Mouse (Mus musculus) embryonic facial prominence, embryonic 10.5 days (tissue): ENCODE measurements around the gene Cdk19. TPM values are rescaled to one million over a fixed set of nuclear protein-coding genes. Genes with fewer than 3 reads are reported as not detected.
"Not testable (repeated sequence)": the region's sequence is repeated elsewhere in the genome, so short reads cannot be mapped to it uniquely, and the experiment has no call there.

Experiments used
- DNase-seq: peaks from one replicate; pipeline ENCODE4 v3.0.0-alpha.2; 2017; ENCODE audit warnings: low spot score
- H3K27ac ChIP-seq: fragments of 300-500 bp; sonication (generic); replicated peaks from 2 replicates; pipeline ENCODE4 v1.5.1; 2016; ENCODE audit warnings: mild to moderate bottlenecking
- H3K27me3 ChIP-seq: fragments of 300-500 bp; sonication (generic); replicated peaks from 2 replicates; pipeline ENCODE4 v1.6.1; 2016; ENCODE audit warnings: low read depth, mild to moderate bottlenecking; ENCODE audit not compliant: poor library complexity, severe bottlenecking
- H3K36me3 ChIP-seq: fragments of 300-500 bp; sonication (generic); replicated peaks from 2 replicates; pipeline ENCODE4 v1.6.1; 2016; ENCODE audit warnings: mild to moderate bottlenecking, moderate library complexity
- H3K4me1 ChIP-seq: fragments of 300-500 bp; sonication (generic); 2 replicates; pipeline ENCODE4 v1.6.1; 2016
- H3K4me3 ChIP-seq: fragments of 300-500 bp; sonication (generic); 2 replicates; pipeline ENCODE4 v1.5.1; 2016; ENCODE audit warnings: mild to moderate bottlenecking, moderate library complexity
- H3K9me3 ChIP-seq: fragments of 300-500 bp; sonication (generic); 2 replicates; pipeline ENCODE4 v1.6.1; 2016; ENCODE audit warnings: mild to moderate bottlenecking
- WGBS: fragments of 180-500 bp; shearing (Covaris S2); methylation state at CpG from one replicate; pipeline ENCODE4 v1.1.7; 2016; 5-methylcytosine and 5-hydroxymethylcytosine counted together
- polyA plus RNA-seq: library from polyadenylated mRNA; unstranded; fragments of >200 nt; fragmentation: Nextera tagmentation; extraction: Ambion mirVana; gene quantifications from 2 replicates; pipeline ENCODE4 v1.2.1, GENCODE M21; 2016

Gene Cdk19
- polyA plus RNA-seq, 1 experiment from 2014 or later, result 7.8 TPM

GRCm38 (mm10) chr10:40416944-40417343 lies 77.6 kb downstream of the Cdk19 start:
- H3K4me1 ChIP-seq, result peaks cover 5% of the 10 kb centered on the region; the same call in 1 of the 2 replicates
- WGBS, result 75% methylated on average over 7 of the region's 7 CpGs
- DNase-seq, result no peak

GRCm38 (mm10) chr10:40419841-40420240 lies 80.5 kb downstream of the Cdk19 start:
- Histone ChIP-seq H3K36me3 (no peaks in the 10 kb centered on the region), H3K4me1 (peaks cover 5% of the 10 kb centered on the region; the same call in 1 of the 2 replicates), H3K27me3 (no peaks in the 10 kb centered on the region), H3K4me3 (no peak overlapping the region), H3K9me3 (no peaks in the 10 kb centered on the region), H3K27ac (no peak overlapping the region)
- DNase-seq, result no peak
- 77% methylated on average over 4 of the region's 4 CpGs for WGBS

More at GRCm38 (mm10) chr10:40416944-40417343, 77.6 kb downstream of the Cdk19 start:
- Histone ChIP-seq H3K36me3 (peaks cover 8% of the 10 kb centered on the region; the same call in 1 of the 2 replicates), H3K4me3 (no peak overlapping the region), H3K9me3 (no peaks in the 10 kb centered on the region), H3K27me3 (no peaks in the 10 kb centered on the region), H3K27ac (no peak overlapping the region)

- Histone ChIP-seq H3K4me3 (no peak overlapping the region), H3K27me3 (no peaks in the 10 kb centered on the region), H3K4me1 (peaks cover 13% of the 10 kb centered on the region), H3K36me3 (no peaks in the 10 kb centered on the region), H3K9me3 (no peaks in the 10 kb centered on the region), H3K27ac (no peak overlapping the region)
- DNase-seq, result no peak
- WGBS, result 82% methylated on average over 2 of the region's 2 CpGs
Observed at GRCm38 (mm10) chr10:40420703-40421102, 81.3 kb downstream of the Cdk19 start.

- H3K9me3 ChIP-seq, result no peaks in the 10 kb centered on the region
- no peak for DNase-seq
- 84% methylated on average over 2 of the region's 2 CpGs for WGBS
- H3K36me3 ChIP-seq, result no peaks in the 10 kb centered on the region
- H3K4me1 ChIP-seq, result peaks cover 18% of the 10 kb centered on the region
- H3K27ac ChIP-seq, result no peak overlapping the region
- no peak overlapping the region for H3K4me3 ChIP-seq
- H3K27me3 ChIP-seq, result no peaks in the 10 kb centered on the region
Observed at GRCm38 (mm10) chr10:40421724-40422123, 82.4 kb downstream of the Cdk19 start.

GRCm38 (mm10) chr10:40422696-40423095 lies 83.3 kb downstream of the Cdk19 start:
- H3K4me1 ChIP-seq, result peaks cover 18% of the 10 kb centered on the region
- H3K27ac ChIP-seq, result no peak overlapping the region
- H3K4me3 ChIP-seq, result no peak overlapping the region
- H3K36me3 ChIP-seq, result no peaks in the 10 kb centered on the region
- DNase-seq, result no peak
- WGBS, result 72% methylated on average over 4 of the region's 4 CpGs
- no peaks in the 10 kb centered on the region for H3K27me3 ChIP-seq
- no peaks in the 10 kb centered on the region for H3K9me3 ChIP-seq

- WGBS, result 94% methylated on average over 4 of the region's 4 CpGs
- not testable (repeated sequence) for H3K4me3 ChIP-seq, H3K9me3 ChIP-seq, H3K27me3 ChIP-seq, DNase-seq, H3K36me3 ChIP-seq, H3K27ac ChIP-seq
- H3K4me1 ChIP-seq, result peaks cover 21% of the 10 kb centered on the region
Observed at GRCm38 (mm10) chr10:40424428-40424827, 85.1 kb downstream of the Cdk19 start.

- peak overlapping the region; percentile 25 for H3K27ac ChIP-seq
- H3K27me3 ChIP-seq, result no peaks in the 10 kb centered on the region
- H3K4me3 ChIP-seq, result peak overlapping the region; percentile 37
- H3K9me3 ChIP-seq, result no peaks in the 10 kb centered on the region
- peak; percentile 46 for DNase-seq
- no peaks in the 10 kb centered on the region for H3K36me3 ChIP-seq
- 37% methylated on average over 18 of the region's 18 CpGs for WGBS
- peaks cover 21% of the 10 kb centered on the region for H3K4me1 ChIP-seq
Observed at GRCm38 (mm10) chr10:40425243-40426095, 86.1 kb downstream of the Cdk19 start.

GRCm38 (mm10) chr10:40426096-40426450 lies 86.7 kb downstream of the Cdk19 start:
- Histone ChIP-seq H3K27ac (no peak overlapping the region), H3K27me3 (no peaks in the 10 kb centered on the region), H3K4me1 (peaks cover 16% of the 10 kb centered on the region), H3K36me3 (no peaks in the 10 kb centered on the region), H3K9me3 (no peaks in the 10 kb centered on the region), H3K4me3 (no peak overlapping the region)
- no peak for DNase-seq
- WGBS, result 63% methylated on average over 6 of the region's 6 CpGs

- no peak for DNase-seq
- Histone ChIP-seq H3K27me3 (no peaks in the 10 kb centered on the region), H3K4me3 (no peak overlapping the region), H3K36me3 (no peaks in the 10 kb centered on the region), H3K9me3 (no peaks in the 10 kb centered on the region), H3K4me1 (peaks cover 16% of the 10 kb centered on the region), H3K27ac (no peak overlapping the region)
- WGBS, result 91% methylated on average over 6 of the region's 6 CpGs
Observed at GRCm38 (mm10) chr10:40428633-40429032, 89.3 kb downstream of the Cdk19 start.

GRCm38 (mm10) chr10:40429081-40429480 lies 89.7 kb downstream of the Cdk19 start:
- H3K9me3 ChIP-seq, result no peaks in the 10 kb centered on the region
- H3K27me3 ChIP-seq, result no peaks in the 10 kb centered on the region
- no peak overlapping the region for H3K27ac ChIP-seq
- no peaks in the 10 kb centered on the region for H3K36me3 ChIP-seq
- no peak overlapping the region for H3K4me3 ChIP-seq
- DNase-seq, result no peak
- WGBS, result 89% methylated on average over 2 of the region's 2 CpGs
- H3K4me1 ChIP-seq, result peaks cover 16% of the 10 kb centered on the region

- no peaks in the 10 kb centered on the region for H3K9me3 ChIP-seq
- no peaks in the 10 kb centered on the region for H3K27me3 ChIP-seq
- H3K4me3 ChIP-seq, result no peak overlapping the region
- H3K4me1 ChIP-seq, result peaks cover 13% of the 10 kb centered on the region
- H3K27ac ChIP-seq, result no peak overlapping the region
- 95% methylated on average over 4 of the region's 4 CpGs for WGBS
- H3K36me3 ChIP-seq, result no peaks in the 10 kb centered on the region
- no peak for DNase-seq
Observed at GRCm38 (mm10) chr10:40430209-40430608, 90.8 kb downstream of the Cdk19 start.

- Histone ChIP-seq H3K4me1 (0 out of 2 replicates have a peak, but pooled peaks cover 3% of the 10 kb centered on the region), H3K36me3 (peaks cover 4% of the 10 kb centered on the region; the same call in 1 of the 2 replicates), H3K27me3 (no peaks in the 10 kb centered on the region), H3K27ac (no peak overlapping the region), H3K4me3 (no peak overlapping the region), H3K9me3 (no peaks in the 10 kb centered on the region)
- 85% methylated on average over 3 of the region's 3 CpGs for WGBS
- no peak for DNase-seq
Observed at GRCm38 (mm10) chr10:40431957-40432356, 92.6 kb downstream of the Cdk19 start.

GRCm38 (mm10) chr10:40432375-40432774 lies 93.0 kb downstream of the Cdk19 start:
- Histone ChIP-seq H3K4me1 (0 out of 2 replicates have a peak, but pooled peaks cover 3% of the 10 kb centered on the region), H3K27ac (no peak overlapping the region), H3K27me3 (no peaks in the 10 kb centered on the region), H3K4me3 (no peak overlapping the region), H3K36me3 (peaks cover 4% of the 10 kb centered on the region; the same call in 1 of the 2 replicates), H3K9me3 (no peaks in the 10 kb centered on the region)
- WGBS, result 94% methylated on average over 9 of the region's 9 CpGs
- DNase-seq, result no peak
